Mouse (Mus musculus) ES-E14 (cell line): ENCODE results near the gene Idi2. TPM values are rescaled to one million over a fixed set of nuclear protein-coding genes. Genes with fewer than 3 reads are reported as not detected.

Source experiments
- DNase-seq: peaks from one replicate; pipeline ENCODE4 v3.0.0-alpha.2; 2013; ENCODE audit warnings: low read depth, low spot score
- H3K27ac ChIP-seq: 2 replicates; pipeline ENCODE4 v1.5.1; 2012; ENCODE audit warnings: low read depth, mild to moderate bottlenecking, low read length, moderate library complexity, mixed read lengths; ENCODE audit not compliant: poor library complexity, insufficient read depth, severe bottlenecking
- H3K36me3 ChIP-seq: 2 replicates; pipeline ENCODE4 v1.6.1; 2012; ENCODE audit warnings: mild to moderate bottlenecking, low read length, moderate library complexity, mixed read lengths; ENCODE audit not compliant: control insufficient read depth, poor library complexity, insufficient read depth, severe bottlenecking
- H3K4me1 ChIP-seq, 2 experiments: fragments of 150-350 bp in 1 of 2; sonication (generic) in 1 of 2; 2 replicates each; pipeline ENCODE4 v1.6.1; 2012; ENCODE audit warnings: low read length in 2 of 2, mild to moderate bottlenecking in 1 of 2, mixed read lengths in 1 of 2; ENCODE audit not compliant: control insufficient read depth in 2 of 2, insufficient read depth in 2 of 2, poor library complexity in 1 of 2
- H3K4me3 ChIP-seq, 2 experiments: fragments of 150-350 bp in 1 of 2; sonication (generic) in 1 of 2; 2 replicates each; pipeline ENCODE4 v1.5.1; 2012; ENCODE audit warnings: low read length in 2 of 2, low read depth in 1 of 2, mild to moderate bottlenecking in 1 of 2, mixed read lengths in 1 of 2; ENCODE audit not compliant: insufficient read depth in 1 of 2, poor library complexity in 1 of 2, severe bottlenecking in 1 of 2
- H3K9ac ChIP-seq: 2 replicates; pipeline ENCODE4 v1.6.1; 2012; ENCODE audit warnings: low read depth, mild to moderate bottlenecking, low read length, mixed read lengths; ENCODE audit not compliant: poor library complexity, insufficient read depth, severe bottlenecking
- H3K9me3 ChIP-seq: fragments of 150-350 bp; sonication (generic); 2 replicates; pipeline ENCODE4 v1.6.1; 2012; ENCODE audit warnings: low read depth, mild to moderate bottlenecking, low read length; ENCODE audit not compliant: control insufficient read depth, insufficient read depth
- CHD2 ChIP-seq: IDR thresholded peaks from 2 replicates; pipeline ENCODE4 v1.6.1; 2014; ENCODE audit warnings: mild to moderate bottlenecking, low read depth, low read length, inconsistent platforms
- HCFC1 ChIP-seq: IDR thresholded peaks from 2 replicates; pipeline ENCODE4 v1.6.1; 2012; ENCODE audit warnings: low read length, inconsistent platforms, borderline replicate concordance; ENCODE audit not compliant: insufficient read depth
- MAFK ChIP-seq: IDR thresholded peaks from 2 replicates; pipeline ENCODE4 v1.6.1; 2014; ENCODE audit warnings: mild to moderate bottlenecking, low read depth, low read length, inconsistent platforms; ENCODE audit not compliant: insufficient read depth
- ZC3H11A ChIP-seq: IDR thresholded peaks from 2 replicates; pipeline ENCODE4 v1.6.1; 2012; ENCODE audit warnings: low read depth, mild to moderate bottlenecking, inconsistent platforms, low read length, borderline replicate concordance
- ZNF384 ChIP-seq: IDR thresholded peaks from 2 replicates; pipeline ENCODE4 v1.6.1; 2012; ENCODE audit warnings: low read depth, low read length, inconsistent platforms
- in situ Hi-C, 2 experiments: fragments of 600-800 bp; cut with MboI; formaldehyde crosslinking; loops; one replicate each; pipeline ENCODE4 v1.15.1; 2025; ENCODE audit warnings: low sequenced_read_pairs in 2 of 2, inconsistent platforms in 1 of 2; ENCODE audit not compliant: unreplicated experiment in 2 of 2
- total RNA-seq: library from RNA; depleted of rRNA; stranded (reverse); fragments of 300-350 nt; gene quantifications from 2 replicates; pipeline ENCODE4 v1.2.3, GENCODE M21; 2012

The Idi2 gene
- total RNA-seq, 1 experiment, result not detected

- Histone ChIP-seq H3K36me3 (peaks cover 6% of the 10 kb centered on the region), H3K9me3 (no peaks in the 10 kb centered on the region), H3K4me3 (no peak overlapping the region), H3K27ac (no peak overlapping the region), H3K9ac (no peak overlapping the region), H3K4me1 (no peaks in the 10 kb centered on the region; a peak in 1 of 4 replicates)
- no peak for TF ChIP-seq CHD2
- TF ChIP-seq MAFK, result no peak
- no peak for TF ChIP-seq ZC3H11A
- TF ChIP-seq HCFC1, result no peak
- no peak for TF ChIP-seq ZNF384
- no peak for DNase-seq
- in situ Hi-C loops, result no loop called here
Observed at GRCm38 (mm10) chr13:8965224-8965623, 12.6 kb downstream of the Idi2 start.

GRCm38 (mm10) chr13:8967742-8968141, 15.1 kb downstream of the Idi2 start:
- no peak overlapping the region for H3K9ac ChIP-seq
- no peak overlapping the region for H3K27ac ChIP-seq
- H3K4me1 ChIP-seq, result no peaks in the 10 kb centered on the region
- H3K4me3 ChIP-seq, result no peak overlapping the region
- H3K36me3 ChIP-seq, result peaks cover 19% of the 10 kb centered on the region
- no peak for TF ChIP-seq HCFC1
- no peak for TF ChIP-seq ZNF384
- no peak for TF ChIP-seq ZC3H11A
- TF ChIP-seq MAFK, result no peak
- TF ChIP-seq CHD2, result no peak
- in situ Hi-C loops, result no loop called here
- DNase-seq, result no peak
- no peaks in the 10 kb centered on the region for H3K9me3 ChIP-seq

- TF ChIP-seq ZC3H11A, result no peak
- no peak for TF ChIP-seq ZNF384
- no peak for TF ChIP-seq MAFK
- TF ChIP-seq HCFC1, result no peak
- TF ChIP-seq CHD2, result no peak
- Histone ChIP-seq H3K9ac (no peak overlapping the region), H3K4me1 (no peaks in the 10 kb centered on the region), H3K27ac (no peak overlapping the region), H3K4me3 (no peak overlapping the region), H3K9me3 (no peaks in the 10 kb centered on the region), H3K36me3 (peaks cover 51% of the 10 kb centered on the region)
- in situ Hi-C loops, result no loop called here
- no peak for DNase-seq
Observed at GRCm38 (mm10) chr13:8972369-8972768, 19.7 kb downstream of the Idi2 start.

GRCm38 (mm10) chr13:8972972-8973371, 20.3 kb downstream of the Idi2 start:
- no peak overlapping the region for H3K9ac ChIP-seq
- H3K4me1 ChIP-seq, result no peaks in the 10 kb centered on the region
- no peak for TF ChIP-seq MAFK
- no peak for TF ChIP-seq HCFC1
- TF ChIP-seq CHD2, result no peak
- TF ChIP-seq ZNF384, result no peak
- no peak for TF ChIP-seq ZC3H11A
- H3K4me3 ChIP-seq, result no peak overlapping the region
- DNase-seq, result no peak
- H3K27ac ChIP-seq, result no peak overlapping the region
- in situ Hi-C loops, result no loop called here
- no peaks in the 10 kb centered on the region for H3K9me3 ChIP-seq
- H3K36me3 ChIP-seq, result peaks cover 52% of the 10 kb centered on the region

- no peak overlapping the region for H3K4me3 ChIP-seq
- peaks cover 0 to 2% of the 10 kb centered on the region in 2 experiments; a peak in 2 of 4 replicates for H3K4me1 ChIP-seq
- no peak for TF ChIP-seq ZNF384
- TF ChIP-seq MAFK, result no peak
- no peak for TF ChIP-seq CHD2
- no peak for TF ChIP-seq ZC3H11A
- TF ChIP-seq HCFC1, result no peak
- no peaks in the 10 kb centered on the region for H3K9me3 ChIP-seq
- no peak overlapping the region for H3K27ac ChIP-seq
- H3K9ac ChIP-seq, result no peak overlapping the region
- H3K36me3 ChIP-seq, result peaks cover 23% of the 10 kb centered on the region
- DNase-seq, result no peak
- in situ Hi-C loops, result no loop called here
Observed at GRCm38 (mm10) chr13:8992231-8992630, 39.6 kb downstream of the Idi2 start.
